Mouse (Mus musculus) skeletal muscle tissue, adult 2 months (tissue): ENCODE measurements around the gene Phkg2.

Experiments
- DNase-seq: peaks from one replicate; pipeline ENCODE4 v3.0.0-alpha.2; 2012; ENCODE audit warnings: low read depth, low spot score

Phkg2 gene

DNA sequence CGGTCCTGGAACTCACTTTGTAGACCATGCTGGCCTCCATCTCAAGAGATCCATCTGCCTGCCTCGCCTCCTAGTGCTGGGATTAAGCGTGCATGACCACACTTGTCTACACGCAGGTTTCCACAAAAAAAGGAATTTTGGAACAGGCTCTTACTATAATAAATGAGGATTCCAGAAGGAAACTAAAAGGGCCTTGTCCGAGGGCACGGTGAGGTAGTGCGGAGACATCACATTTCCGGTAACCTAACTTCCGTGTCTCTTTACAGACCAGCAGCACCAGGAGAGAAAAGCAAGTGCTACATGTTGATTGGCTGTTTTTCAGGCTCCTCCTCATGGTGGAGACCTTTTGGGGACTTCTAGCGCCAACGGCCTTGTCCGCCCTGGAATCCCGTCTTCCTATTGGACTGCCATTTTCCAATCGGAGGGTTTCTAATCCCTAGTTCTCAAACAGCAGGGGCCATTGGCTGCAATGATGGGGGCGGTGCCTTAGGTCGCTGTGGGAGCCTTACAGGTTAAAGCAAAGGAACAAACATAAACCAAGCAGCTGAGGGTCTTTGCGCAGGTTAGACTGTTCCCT, at the start of gene Phkg2:
Gene Phkg2 (plus strand): TSS at position 446 of the 577 bp plus-strand sequence.
- DNase-seq = peak; percentile 98

GRCm38 (mm10) chr7:127541671-127542070, 31.5 kb upstream of the Phkg2 start:
- no peak for DNase-seq

- DNase-seq = no peak
These were observed 23.9 kb upstream of the Phkg2 start for GRCm38 (mm10) chr7:127549116-127549835.

- DNase-seq = no peak
These were observed 21.6 kb upstream of the Phkg2 start for GRCm38 (mm10) chr7:127551558-127551957.

GRCm38 (mm10) chr7:127560580-127560979, 12.6 kb upstream of the Phkg2 start:
- no peak for DNase-seq

DNA sequence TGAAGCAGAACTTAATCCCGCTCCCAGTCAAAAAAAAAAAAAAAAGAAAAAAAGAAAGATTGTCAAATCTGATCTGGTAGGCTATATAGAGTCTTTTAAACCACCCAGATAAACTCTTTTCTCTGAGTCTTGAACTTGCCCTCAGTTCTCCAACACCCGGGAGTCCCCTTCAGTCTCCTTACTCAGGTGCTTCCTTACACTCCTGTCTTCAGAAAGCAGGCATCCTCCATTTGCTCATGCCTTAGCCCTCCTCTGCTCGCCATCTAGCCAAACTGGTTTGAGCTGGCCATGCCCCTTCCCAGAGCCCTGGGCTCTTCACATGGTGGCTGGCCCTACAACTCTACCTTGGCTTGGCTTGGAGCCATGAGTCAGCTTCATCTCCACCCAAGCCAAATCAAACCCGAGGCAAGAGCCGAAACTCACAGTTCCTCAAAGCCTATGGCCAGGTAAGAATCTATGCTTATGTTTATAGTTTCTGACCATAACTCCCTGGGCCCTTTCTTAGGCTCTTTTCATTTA, 11.7 kb upstream of the Phkg2 start, which contains the start of gene Tmem265:
Gene Tmem265 (plus strand): TSS at position 51 of the 519 bp plus-strand sequence.
- no peak for DNase-seq

DNA sequence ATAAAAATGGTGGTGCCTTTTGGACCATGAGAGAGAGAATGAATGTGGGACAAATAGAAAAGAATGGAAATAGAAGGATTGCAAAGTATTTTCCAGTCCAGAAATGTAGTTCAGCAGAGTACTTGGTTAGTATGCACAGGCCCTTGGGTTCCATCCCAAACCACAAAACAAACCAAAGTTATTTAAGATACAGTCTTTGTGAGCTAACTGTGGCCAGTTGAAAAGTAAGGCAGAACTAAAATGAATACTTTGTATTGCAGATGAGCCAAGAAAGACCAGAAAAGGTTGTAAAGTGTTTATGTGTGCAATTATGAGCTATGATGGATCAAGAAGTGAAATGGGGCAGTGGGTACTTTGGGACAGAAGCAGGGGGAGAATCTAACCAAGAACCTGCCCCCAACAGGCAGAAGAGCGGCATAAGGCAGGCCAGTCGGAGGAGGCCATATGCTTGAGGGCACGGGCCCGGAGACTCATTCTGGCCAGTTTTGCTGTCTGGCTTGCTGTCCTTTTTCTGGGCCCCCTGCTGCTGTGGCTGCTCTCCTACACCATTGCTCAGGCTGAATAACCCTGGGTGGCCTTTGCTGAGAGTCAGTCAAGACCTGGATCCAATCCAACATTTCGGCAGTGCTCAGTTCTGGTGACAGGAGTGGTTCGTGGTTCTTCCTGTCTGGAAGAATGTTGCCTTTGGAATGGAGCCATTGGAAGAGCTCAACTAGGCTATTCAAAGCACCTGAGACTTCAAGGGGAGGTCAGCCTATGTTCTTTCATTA, 8.6 kb upstream of the Phkg2 start:
- peak; percentile 21 for DNase-seq

GRCm38 (mm10) chr7:127573503-127574008, 416 bp downstream of the Phkg2 start:
- DNase-seq = no peak

DNA sequence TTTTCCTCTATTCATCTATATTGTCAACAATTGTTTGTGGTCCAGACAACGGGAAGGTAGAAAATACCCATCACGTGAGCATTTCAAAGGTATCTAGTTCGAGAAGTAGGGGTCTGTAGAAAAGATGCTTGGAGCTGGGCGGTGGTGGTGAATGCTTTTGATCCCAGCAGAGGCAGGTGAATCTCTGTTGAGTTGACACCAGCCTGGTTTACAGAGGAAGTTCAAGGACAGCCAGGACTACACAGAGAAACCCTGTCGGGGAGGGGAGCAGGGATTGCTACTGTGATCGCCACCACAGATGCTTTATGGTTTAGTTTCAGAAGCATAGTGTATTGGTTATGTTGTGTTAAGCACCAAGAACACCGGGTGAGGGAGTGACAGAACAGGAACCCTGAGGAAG, 975 bp downstream of the Phkg2 start:
- DNase-seq = no peak

DNA sequence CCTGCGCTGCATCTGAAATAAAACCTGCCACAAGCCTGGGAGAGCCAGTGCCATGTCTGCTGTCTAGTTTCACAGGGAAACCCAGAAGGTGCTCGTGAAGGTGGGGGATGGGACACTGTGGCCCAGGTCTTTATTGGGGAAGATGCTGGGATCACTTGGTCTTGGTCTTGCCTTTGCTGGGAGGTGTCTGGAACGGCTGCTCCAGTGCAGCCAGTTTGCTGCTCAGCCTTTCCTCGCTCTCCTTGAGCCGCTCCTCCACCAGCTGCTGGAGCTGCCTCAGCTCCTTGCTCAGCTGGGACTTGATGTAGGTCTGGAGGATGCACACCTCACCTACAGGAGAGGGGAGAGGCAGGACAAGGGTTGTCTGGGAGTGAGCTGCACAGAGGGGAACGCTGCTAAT, 10.1 kb downstream of the Phkg2 start:
- DNase-seq = no peak

DNA sequence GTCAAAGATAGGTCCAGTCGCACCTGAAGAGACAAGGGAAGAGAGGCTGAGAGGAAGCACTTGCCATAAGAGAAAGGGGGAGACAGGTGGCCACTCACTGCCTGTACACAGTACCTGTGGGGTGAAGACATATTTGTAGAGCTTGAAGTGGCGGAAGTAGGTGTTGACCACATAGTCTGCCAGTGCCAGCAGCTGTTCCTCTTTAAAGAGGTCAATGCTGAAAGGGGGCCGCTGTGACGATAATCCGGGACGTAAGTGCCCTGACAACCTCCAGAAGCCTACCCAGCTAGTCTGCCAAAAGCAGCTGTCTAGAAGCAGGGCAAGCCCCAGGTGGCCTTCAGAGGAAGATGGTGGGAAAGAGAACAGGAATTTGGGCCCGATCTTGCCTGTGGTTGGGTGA, 11.9 kb downstream of the Phkg2 start:
- DNase-seq = no peak

GRCm38 (mm10) chr7:127586149-127586548, 13.0 kb downstream of the Phkg2 start:
- DNase-seq = no peak

- no peak for DNase-seq
These were observed 14.1 kb downstream of the Phkg2 start for GRCm38 (mm10) chr7:127587196-127587595.

- peak; percentile 96 for DNase-seq
These were observed 15.1 kb downstream of the Phkg2 start, which contains the start of the genes Ccdc189 and Rnf40 for GRCm38 (mm10) chr7:127588011-127588871. Gene Ccdc189 (minus strand): TSS chr7:127588595. Gene Rnf40 (plus strand): TSS chr7:127588767.

DNA sequence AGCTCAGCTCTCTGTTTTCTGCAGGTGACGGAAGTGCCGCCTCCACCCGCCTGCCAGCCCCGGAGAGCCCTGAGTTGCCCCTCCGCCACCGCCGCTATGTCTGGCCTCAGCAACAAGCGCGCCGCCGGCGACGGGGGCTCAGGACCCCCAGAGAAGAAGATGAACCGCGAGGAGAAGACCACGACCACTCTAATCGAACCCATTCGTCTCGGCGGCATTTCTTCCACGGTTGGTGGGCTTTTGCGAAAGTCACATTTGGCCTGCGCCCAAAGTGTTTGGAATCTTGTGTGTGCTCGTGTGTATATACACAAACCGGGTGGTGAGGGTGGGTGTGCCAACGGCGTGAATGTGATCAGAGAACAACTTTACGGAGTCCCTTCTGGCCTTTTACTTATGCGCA, 15.8 kb downstream of the Phkg2 start:
- no peak for DNase-seq

- no peak for DNase-seq
These were observed 16.5 kb downstream of the Phkg2 start for GRCm38 (mm10) chr7:127589637-127590036.

DNA sequence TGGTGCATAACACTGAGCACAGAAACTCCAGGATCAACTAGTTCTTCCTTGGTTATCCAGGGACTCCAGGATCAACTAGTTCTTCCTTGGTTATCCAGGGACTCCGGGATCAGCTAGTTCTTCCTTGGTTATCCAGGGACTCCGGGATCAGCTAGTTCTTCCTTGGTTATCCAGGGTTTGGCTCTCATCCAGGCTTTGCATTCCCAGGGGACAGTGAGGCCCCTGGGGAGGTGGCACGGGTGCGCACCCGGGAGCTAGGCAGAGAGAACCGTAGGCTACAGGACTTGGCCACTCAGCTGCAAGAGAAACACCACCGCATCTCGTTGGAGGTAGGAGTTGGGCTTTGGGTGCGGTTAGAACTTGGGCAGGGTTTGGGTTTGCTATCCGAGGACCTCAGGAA, 18.0 kb downstream of the Phkg2 start:
- DNase-seq = no peak

DNA sequence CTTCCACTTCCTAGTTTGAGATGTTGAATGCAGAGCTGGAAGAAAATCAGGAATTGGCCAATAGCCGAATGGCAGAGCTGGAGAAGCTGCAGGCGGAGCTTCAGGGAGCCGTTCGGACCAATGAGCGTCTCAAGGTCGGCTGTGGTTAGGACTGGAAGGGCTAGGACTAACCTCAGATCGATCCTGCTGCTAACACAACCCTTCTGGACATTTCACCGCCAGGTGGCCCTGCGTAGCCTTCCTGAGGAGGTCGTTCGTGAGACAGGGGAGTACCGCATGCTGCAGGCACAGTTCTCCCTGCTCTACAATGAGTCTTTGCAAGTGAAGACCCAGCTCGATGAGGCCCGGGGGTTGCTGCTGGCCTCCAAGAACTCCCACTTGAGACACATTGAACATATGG, 19.4 kb downstream of the Phkg2 start:
- no peak for DNase-seq

DNA sequence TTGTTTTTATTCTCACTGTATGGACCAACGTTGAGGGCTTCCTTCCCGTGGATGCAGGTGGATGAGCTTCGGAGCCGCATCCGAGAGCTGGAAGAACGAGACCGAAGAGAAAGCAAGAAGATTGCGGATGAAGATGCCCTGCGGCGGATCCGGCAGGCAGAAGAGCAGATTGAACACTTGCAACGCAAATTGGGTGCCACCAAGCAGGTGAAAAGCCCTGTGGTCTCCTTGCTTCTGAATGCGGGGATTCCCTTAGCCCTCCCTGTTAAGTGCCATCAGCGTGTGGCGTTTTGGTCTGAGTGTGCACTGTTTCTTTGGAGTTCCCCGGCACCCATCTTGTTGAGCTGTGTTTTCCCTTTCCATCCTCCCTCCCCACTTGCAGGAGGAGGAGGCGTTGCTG, 23.6 kb downstream of the Phkg2 start:
- no peak for DNase-seq

DNA sequence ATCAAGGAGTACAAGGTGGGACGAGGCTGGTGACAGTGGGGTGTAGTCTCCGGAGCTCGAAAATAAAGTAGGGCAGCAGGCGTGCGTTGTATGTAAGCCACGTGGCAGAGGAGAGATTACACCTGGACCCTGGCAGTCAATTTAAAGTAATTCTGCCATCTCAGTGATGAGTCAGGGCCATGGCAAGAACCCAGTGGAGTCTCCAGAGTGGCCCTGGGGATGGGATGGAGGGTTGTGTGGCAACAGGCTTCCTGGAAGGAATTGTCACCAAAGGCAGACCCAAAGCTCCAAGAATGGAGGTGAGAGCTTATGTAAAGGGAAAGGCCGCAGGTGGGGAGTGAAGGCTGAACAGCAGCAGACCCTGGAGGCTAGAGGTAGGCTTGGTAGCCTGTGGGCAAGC, 27.5 kb downstream of the Phkg2 start:
- no peak for DNase-seq

- no peak for DNase-seq
These were observed 28.6 kb downstream of the Phkg2 start for GRCm38 (mm10) chr7:127601735-127602134.
